In the genomic region with DNA sequence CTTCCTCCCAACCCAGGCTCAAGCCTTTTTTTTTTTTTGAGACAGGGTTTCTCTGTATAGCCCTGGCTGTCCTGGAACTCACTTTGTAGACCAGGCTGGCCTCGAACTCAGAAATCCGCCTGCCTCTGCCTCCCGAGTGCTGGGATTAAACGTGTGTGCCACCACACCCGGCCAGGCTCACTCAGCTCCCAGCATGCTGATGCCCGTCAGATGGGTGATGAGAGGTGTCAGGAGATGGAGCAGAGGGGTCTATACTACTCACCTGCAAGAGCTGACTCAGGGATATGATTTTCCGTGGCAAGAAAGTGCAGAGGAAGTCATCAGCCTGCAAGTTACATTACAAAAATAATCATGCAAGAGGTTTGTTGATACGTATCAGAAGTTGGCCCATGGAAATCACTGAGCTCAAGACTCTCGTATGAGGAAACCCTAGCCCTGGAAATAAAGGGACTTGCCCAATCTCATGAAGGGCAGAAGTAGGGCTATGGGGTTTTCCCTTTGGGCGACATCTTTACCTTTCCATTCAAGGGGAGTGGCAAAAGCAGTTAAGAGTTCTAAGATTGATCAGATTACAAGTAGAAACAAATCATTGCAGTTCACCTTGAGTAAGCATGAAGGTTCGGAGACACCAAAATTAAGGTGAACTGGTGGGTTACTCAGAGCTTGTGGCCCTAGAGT, we compare ENCODE assay signal across 8 mouse cellular contexts. TPM values are rescaled to one million over a fixed set of nuclear protein-coding genes. Genes with fewer than 3 reads are reported as not detected.
DNase-seq lines count a peak whose midpoint lies in the region; ATAC-seq and TF ChIP-seq lines count a peak whose summit lies in the region.

No protein-coding gene starts in this region.

- H3K36me3 ChIP-seq in kidney, embryonic 15.5 days, result peaks cover 39% of the 10 kb centered on the region
- H3K36me3 ChIP-seq in hindbrain, embryonic 15.5 days, result peaks cover 17% of the 10 kb centered on the region
- H3K36me3 ChIP-seq in midbrain, postnatal 0 days (ENCODE audit: insufficient read depth, low read length), result peaks cover 17% of the 10 kb centered on the region

- H3K27ac ChIP-seq in kidney, embryonic 15.5 days, result peak overlapping the region; percentile 99
- no peak overlapping the region for H3K27ac ChIP-seq in hindbrain, embryonic 15.5 days (replicated peaks)
- 0 out of 2 replicates have a peak overlapping the region, but pooled peaks have one; percentile 84 for H3K27ac ChIP-seq in midbrain, postnatal 0 days (ENCODE audit: low read depth, low read length)

- no peak for DNase-seq in kidney, postnatal 36 days
- peak; percentile 47 for DNase-seq in T-cell, adult 2 months (ENCODE audit: low spot score)
- DNase-seq in midbrain, postnatal 0 days (ENCODE audit: low spot score), result no peak
- DNase-seq in layer of hippocampus, postnatal 10 days (ENCODE audit: low spot score in 2 of 2), result no peak
- DNase-seq in kidney, postnatal 14 days, result no peak
- no peak for DNase-seq in adrenal gland, adult 2 months

- TF ChIP-seq CTCF in midbrain, postnatal 0 days (IDR thresholded peaks at IDR 0.05), result no peak

- peak overlapping the region; percentile 87 for H3K4me3 ChIP-seq in kidney, embryonic 15.5 days (replicated peaks)
- H3K4me3 ChIP-seq in hindbrain, embryonic 15.5 days, result peak overlapping the region; percentile 80
- H3K4me3 ChIP-seq in midbrain, postnatal 0 days (ENCODE audit: low read depth, low read length), result peak overlapping the region; percentile 80

- H3K9ac ChIP-seq in kidney, embryonic 15.5 days, result peak overlapping the region; percentile 46
- peak overlapping the region; percentile 78 for H3K9ac ChIP-seq in hindbrain, embryonic 15.5 days
- H3K9ac ChIP-seq in midbrain, postnatal 0 days (replicated peaks; ENCODE audit: low read length, poor library complexity, severe bottlenecking), result peak overlapping the region; percentile 83

- no peaks in the 10 kb centered on the region for H3K9me3 ChIP-seq in kidney, embryonic 15.5 days (replicated peaks)
- H3K9me3 ChIP-seq in hindbrain, embryonic 15.5 days, result no peaks in the 10 kb centered on the region
- H3K9me3 ChIP-seq in midbrain, postnatal 0 days (ENCODE audit: low read length), result no peaks in the 10 kb centered on the region

- 81% methylated on average over 11 of the region's 11 CpGs for WGBS in kidney, embryonic 15.5 days
- 90% methylated on average over 11 of the region's 11 CpGs for WGBS in hindbrain, embryonic 15.5 days
- 89% methylated on average over 11 of the region's 11 CpGs for WGBS in midbrain, postnatal 0 days

- H3K4me1 ChIP-seq in kidney, embryonic 15.5 days, result peaks cover 35% of the 10 kb centered on the region
- peaks cover 43% of the 10 kb centered on the region for H3K4me1 ChIP-seq in hindbrain, embryonic 15.5 days (replicated peaks)
- H3K4me1 ChIP-seq in midbrain, postnatal 0 days (ENCODE audit: insufficient read depth, low read length), result peaks cover 9% of the 10 kb centered on the region; the same call in 1 of the 2 replicates

- peak overlapping the region; percentile 89 for H3K4me2 ChIP-seq in kidney, embryonic 15.5 days
- peak overlapping the region; percentile 87 for H3K4me2 ChIP-seq in hindbrain, embryonic 15.5 days
- peak overlapping the region; percentile 94 for H3K4me2 ChIP-seq in midbrain, postnatal 0 days (ENCODE audit: low read depth, low read length, poor library complexity, severe bottlenecking)

- no peak for ATAC-seq in kidney, embryonic 15.5 days (replicated peaks; ENCODE audit: low FRiP score)
- ATAC-seq in hindbrain, embryonic 15.5 days (ENCODE audit: low FRiP score, low read depth), result no peak
- ATAC-seq in midbrain, postnatal 0 days (ENCODE audit: low FRiP score), result no peak

- H3K27me3 ChIP-seq in kidney, embryonic 15.5 days, result no peaks in the 10 kb centered on the region
- no peaks in the 10 kb centered on the region for H3K27me3 ChIP-seq in hindbrain, embryonic 15.5 days
- H3K27me3 ChIP-seq in midbrain, postnatal 0 days (ENCODE audit: insufficient read depth, low read length), result no peaks in the 10 kb centered on the region

RNA-seq across cellular contexts. Expression of a gene that starts 1.0 kb away (rescaled TPM):
- 248 and 261 TPM in 2 replicates for polyA plus RNA-seq in kidney, embryonic 15.5 days (2015; fragmentation: Nextera tagmentation; extraction: Ambion mirVana)
- 178 and 204 TPM in 2 replicates for polyA plus RNA-seq in hindbrain, embryonic 15.5 days (2015; fragmentation: Nextera tagmentation; extraction: Ambion mirVana)
- 62.8 and 69.6 TPM in 2 replicates for total RNA-seq in midbrain, postnatal 0 days (2014; rRNA removed)
- 157 and 184 TPM in 2 replicates for polyA plus RNA-seq in midbrain, postnatal 0 days (2015; fragmentation: Nextera tagmentation; extraction: Ambion mirVana)
- total RNA-seq in layer of hippocampus, postnatal 10 days (2021), result 10 to 100 TPM; 54.0 to 62.7 TPM
- 100 to 1,000 TPM; 329 to 332 TPM for total RNA-seq in adrenal gland, adult 2 months (2021)
- 49.2 and 65.1 TPM in 2 replicates for polyA plus RNA-seq in adrenal gland, adult 2 months (2012; rRNA removed)

RNA-seq across cellular contexts. Expression of a gene that starts 1.6 kb away (rescaled TPM):
- polyA plus RNA-seq in kidney, embryonic 15.5 days (2015; fragmentation: Nextera tagmentation; extraction: Ambion mirVana), result 18.6 and 21.7 TPM in 2 replicates
- 20.1 and 25.7 TPM in 2 replicates for polyA plus RNA-seq in hindbrain, embryonic 15.5 days (2015; fragmentation: Nextera tagmentation; extraction: Ambion mirVana)
- total RNA-seq in midbrain, postnatal 0 days (2014; rRNA removed), result 19.8 and 26.7 TPM in 2 replicates
- polyA plus RNA-seq in midbrain, postnatal 0 days (2015; fragmentation: Nextera tagmentation; extraction: Ambion mirVana), result 20.4 and 23.0 TPM in 2 replicates
- total RNA-seq in layer of hippocampus, postnatal 10 days (2021), result 10 to 100 TPM; 35.6 to 37.2 TPM
- total RNA-seq in adrenal gland, adult 2 months (2021), result 10 to 100 TPM; 30.8 to 36.6 TPM
- 37.2 and 38.9 TPM in 2 replicates for polyA plus RNA-seq in adrenal gland, adult 2 months (2012; rRNA removed)

RNA-seq across cellular contexts. Expression of a gene that starts 4.8 kb away (rescaled TPM):
- polyA plus RNA-seq in kidney, embryonic 15.5 days (2015; fragmentation: Nextera tagmentation; extraction: Ambion mirVana), result 6.8 and 7.4 TPM in 2 replicates
- 42.0 and 48.9 TPM in 2 replicates for polyA plus RNA-seq in hindbrain, embryonic 15.5 days (2015; fragmentation: Nextera tagmentation; extraction: Ambion mirVana)
- 36.3 and 38.9 TPM in 2 replicates for total RNA-seq in midbrain, postnatal 0 days (2014; rRNA removed)
- polyA plus RNA-seq in midbrain, postnatal 0 days (2015; fragmentation: Nextera tagmentation; extraction: Ambion mirVana), result 74.3 and 78.8 TPM in 2 replicates
- 10 to 100 TPM; 50.2 to 54.6 TPM for total RNA-seq in layer of hippocampus, postnatal 10 days (2021)
- total RNA-seq in adrenal gland, adult 2 months (2021), result 10 to 100 TPM; 24.5 to 38.4 TPM
- 59.2 and 62.9 TPM in 2 replicates for polyA plus RNA-seq in adrenal gland, adult 2 months (2012; rRNA removed)

RNA-seq across cellular contexts. Expression of a gene that starts 12.0 kb away (rescaled TPM):
- 147 and 153 TPM in 2 replicates for polyA plus RNA-seq in kidney, embryonic 15.5 days (2015; fragmentation: Nextera tagmentation; extraction: Ambion mirVana)
- 221 and 222 TPM in 2 replicates for polyA plus RNA-seq in hindbrain, embryonic 15.5 days (2015; fragmentation: Nextera tagmentation; extraction: Ambion mirVana)
- 119 and 147 TPM in 2 replicates for total RNA-seq in midbrain, postnatal 0 days (2014; rRNA removed)
- polyA plus RNA-seq in midbrain, postnatal 0 days (2015; fragmentation: Nextera tagmentation; extraction: Ambion mirVana), result 268 and 288 TPM in 2 replicates
- total RNA-seq in layer of hippocampus, postnatal 10 days (2021), result 10 to 100 TPM; 87.3 to 91.8 TPM
- 100 to 1,000 TPM; 207 to 360 TPM for total RNA-seq in adrenal gland, adult 2 months (2021)
- polyA plus RNA-seq in adrenal gland, adult 2 months (2012; rRNA removed), result 87.3 and 96.4 TPM in 2 replicates

RNA-seq across cellular contexts. Expression of a gene that starts 13.5 kb away (rescaled TPM):
- polyA plus RNA-seq in kidney, embryonic 15.5 days (2015; fragmentation: Nextera tagmentation; extraction: Ambion mirVana), result 12.8 and 14.6 TPM in 2 replicates
- polyA plus RNA-seq in hindbrain, embryonic 15.5 days (2015; fragmentation: Nextera tagmentation; extraction: Ambion mirVana), result 9.7 and 10.2 TPM in 2 replicates
- total RNA-seq in midbrain, postnatal 0 days (2014; rRNA removed), result 17.1 and 18.2 TPM in 2 replicates
- polyA plus RNA-seq in midbrain, postnatal 0 days (2015; fragmentation: Nextera tagmentation; extraction: Ambion mirVana), result 7.4 and 8.3 TPM in 2 replicates
- total RNA-seq in layer of hippocampus, postnatal 10 days (2021), result 10 to 100 TPM; 11.1 to 13.0 TPM
- 10 to 100 TPM; 18.0 to 23.6 TPM for total RNA-seq in adrenal gland, adult 2 months (2021)
- polyA plus RNA-seq in adrenal gland, adult 2 months (2012; rRNA removed), result 76.9 and 100 TPM in 2 replicates
